Mouse (Mus musculus) midbrain, embryonic 14.5 days (tissue): ENCODE data around the gene Cadm1. TPM values are rescaled to one million over a fixed set of nuclear protein-coding genes. Genes with fewer than 3 reads are reported as not detected.

Source experiments
- ATAC-seq: fragments of 200-750 bp; cut with Nextera tagmentation; 2 replicates; pipeline ENCODE4 v1.8.0; 2017; ENCODE audit warnings: moderate number of reproducible peaks, moderate library complexity; ENCODE audit not compliant: low FRiP score, low TSS enrichment
- DNase-seq: peaks from one replicate; pipeline ENCODE4 v3.0.0-alpha.2; 2015
- H3K27ac ChIP-seq: fragments of 300-500 bp; sonication (generic); replicated peaks from 2 replicates; pipeline ENCODE4 v1.5.1; 2014; ENCODE audit warnings: mild to moderate bottlenecking, low read depth, low read length, moderate library complexity
- H3K27me3 ChIP-seq: fragments of 300-500 bp; sonication (generic); 2 replicates; pipeline ENCODE4 v1.6.1; 2014; ENCODE audit warnings: low read length, control low read depth, mixed read lengths; ENCODE audit not compliant: control insufficient read depth, insufficient read depth
- H3K36me3 ChIP-seq: fragments of 300-500 bp; sonication (generic); 2 replicates; pipeline ENCODE4 v1.6.1; 2014; ENCODE audit warnings: low read length, control low read depth; ENCODE audit not compliant: control insufficient read depth, insufficient read depth
- H3K4me1 ChIP-seq: fragments of 300-500 bp; sonication (generic); 2 replicates; pipeline ENCODE4 v1.6.1; 2014; ENCODE audit warnings: mild to moderate bottlenecking, antibody characterized with exemption, low read length, control low read depth; ENCODE audit not compliant: control insufficient read depth, insufficient read depth
- H3K4me2 ChIP-seq: fragments of 300-500 bp; sonication (generic); 2 replicates; pipeline ENCODE4 v1.6.1; 2014; ENCODE audit warnings: mild to moderate bottlenecking, low read length, moderate library complexity
- H3K4me3 ChIP-seq: fragments of 300-500 bp; sonication (generic); replicated peaks from 2 replicates; pipeline ENCODE4 v1.5.1; 2014; ENCODE audit warnings: low read depth, low read length
- H3K9ac ChIP-seq: fragments of 300-500 bp; sonication (generic); replicated peaks from 2 replicates; pipeline ENCODE4 v1.6.1; 2014; ENCODE audit warnings: mild to moderate bottlenecking, low read length, moderate library complexity
- H3K9me3 ChIP-seq: fragments of 300-500 bp; sonication (generic); 2 replicates; pipeline ENCODE4 v1.6.1; 2016; ENCODE audit warnings: low read length, control low read depth, mixed read lengths; ENCODE audit not compliant: control insufficient read depth
- WGBS: fragments of 180-500 bp; shearing (Covaris S2); extraction: QIAGEN DNeasy Blood & Tissue Kit; methylation state at CpG from one replicate; pipeline ENCODE4 v1.1.7; 2014; 5-methylcytosine and 5-hydroxymethylcytosine counted together
- polyA plus RNA-seq: library from polyadenylated mRNA; unstranded; fragments of >200 nt; fragmentation: Nextera tagmentation; extraction: Ambion mirVana; gene quantifications from 2 replicates; pipeline ENCODE4 v1.2.1, GENCODE M21; 2014

The Cadm1 gene
- polyA plus RNA-seq, 1 experiment from 2014 or later, result 204 TPM

DNA sequence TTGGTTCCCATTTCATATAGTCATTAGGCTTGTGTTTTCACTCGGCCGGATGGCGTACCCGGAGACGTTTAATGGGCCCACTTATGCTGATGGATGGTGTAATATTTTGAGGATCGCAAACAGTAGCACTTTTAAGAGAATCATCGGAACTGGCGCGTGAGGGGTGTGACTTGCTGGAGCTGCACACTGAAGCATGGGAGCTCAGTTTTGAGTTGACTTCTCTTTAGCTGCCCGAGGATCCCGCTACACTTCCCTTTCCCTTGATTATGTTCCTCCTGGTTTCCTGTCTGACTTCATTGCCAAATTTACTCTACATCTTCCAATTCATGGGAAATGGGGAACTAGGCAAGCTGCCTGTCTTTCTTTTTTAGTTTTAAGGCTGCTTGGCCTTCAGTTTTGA, 121.5 kb downstream of the Cadm1 start:
- WGBS, result 98% methylated on average over 11 of the region's 11 CpGs
- no peaks in the 10 kb centered on the region for H3K9me3 ChIP-seq

DNA sequence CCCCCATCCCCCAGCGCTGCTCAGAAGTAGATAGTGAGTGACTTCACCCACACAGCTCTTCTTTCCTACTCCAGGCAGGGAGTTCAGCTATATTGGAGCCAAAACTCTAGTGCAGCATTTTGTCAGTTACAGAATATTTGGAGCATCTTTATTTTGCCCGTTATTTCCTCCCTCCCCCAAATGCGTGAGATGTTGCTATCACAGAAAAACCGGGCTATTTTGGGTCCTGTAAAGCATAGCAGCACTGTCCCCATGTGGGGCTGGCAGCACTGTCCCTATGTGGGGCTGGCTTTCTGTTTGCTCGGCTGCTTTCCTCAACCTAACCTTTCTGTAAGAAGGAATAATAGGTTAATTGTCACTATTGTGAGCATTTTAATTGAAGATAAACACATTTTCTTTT, 122.2 kb downstream of the Cadm1 start:
- no peak for ATAC-seq
- Histone ChIP-seq H3K27ac (no peak overlapping the region), H3K36me3 (no peaks in the 10 kb centered on the region), H3K9ac (no peak overlapping the region), H3K4me2 (no peak overlapping the region), H3K4me1 (peaks cover 22% of the 10 kb centered on the region), H3K4me3 (no peak overlapping the region), H3K9me3 (no peaks in the 10 kb centered on the region), H3K27me3 (no peaks in the 10 kb centered on the region)
- DNase-seq, result no peak
- 83% methylated on average over 5 of the region's 5 CpGs for WGBS

More for the DNA sequence above, 121.5 kb downstream of the Cadm1 start:
- H3K4me2 ChIP-seq, result no peak overlapping the region
- H3K4me1 ChIP-seq, result peaks cover 22% of the 10 kb centered on the region
- no peaks in the 10 kb centered on the region for H3K36me3 ChIP-seq
- no peaks in the 10 kb centered on the region for H3K27me3 ChIP-seq
- no peak for ATAC-seq
- no peak overlapping the region for H3K27ac ChIP-seq
- no peak overlapping the region for H3K9ac ChIP-seq
- no peak for DNase-seq
- H3K4me3 ChIP-seq, result no peak overlapping the region

DNA sequence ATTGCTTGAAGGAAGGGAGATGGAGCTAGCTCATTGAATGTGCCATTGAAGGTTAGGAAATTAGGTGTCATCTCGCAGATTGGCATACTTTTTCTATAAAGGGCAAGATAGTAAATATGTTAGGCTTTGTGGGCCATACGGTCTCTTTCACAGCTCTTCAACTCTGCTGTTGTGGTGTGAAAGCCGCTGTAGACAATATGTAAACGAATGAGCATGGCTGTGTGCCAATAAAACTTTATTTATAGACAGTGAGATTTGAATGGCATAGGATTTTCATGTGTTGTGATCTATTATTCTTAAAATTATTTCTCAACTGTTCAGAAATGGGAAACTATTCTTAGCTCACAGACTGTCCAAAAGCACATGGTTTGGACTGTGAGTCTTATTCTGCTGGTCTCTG, 123.0 kb downstream of the Cadm1 start:
- 89% methylated on average over 4 of the region's 4 CpGs for WGBS
- DNase-seq, result no peak

DNA sequence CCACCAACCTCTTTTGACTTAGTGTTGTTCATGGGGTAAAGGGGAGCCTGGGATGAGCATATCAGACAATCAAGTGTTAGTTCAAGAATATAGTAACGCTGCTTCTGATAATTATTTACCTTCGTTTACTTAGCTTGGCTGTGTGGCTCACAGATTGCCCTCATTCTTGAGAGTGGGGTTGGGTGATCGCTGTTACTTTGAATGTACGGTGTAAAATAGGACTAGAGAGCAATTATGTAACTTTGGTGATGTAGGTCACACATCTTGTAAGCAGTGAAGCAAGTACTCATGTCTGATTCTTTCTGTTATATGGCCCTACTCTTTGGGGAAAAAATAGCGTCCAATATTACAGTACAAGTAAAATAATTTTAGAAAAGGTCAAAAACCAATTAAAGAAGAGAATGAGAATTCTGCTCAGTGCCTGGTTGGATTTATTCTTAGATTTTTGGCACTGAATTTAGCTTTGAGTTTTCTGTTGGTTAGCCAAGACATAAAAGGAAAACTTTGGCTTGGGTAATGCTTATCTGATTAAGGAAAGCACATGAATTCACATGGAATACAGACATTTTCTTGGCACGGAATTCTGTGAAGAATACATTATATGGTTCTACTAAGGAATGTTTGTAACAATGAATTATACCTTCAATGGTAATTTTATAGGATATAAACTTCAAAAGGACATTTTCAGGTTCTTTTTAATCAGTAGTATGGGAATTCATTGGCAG, 129.6 kb downstream of the Cadm1 start:
- no peaks in the 10 kb centered on the region for H3K27me3 ChIP-seq
- no peak for ATAC-seq
- no peak overlapping the region for H3K9ac ChIP-seq
- H3K27ac ChIP-seq, result no peak overlapping the region
- no peaks in the 10 kb centered on the region for H3K9me3 ChIP-seq
- H3K4me2 ChIP-seq, result no peak overlapping the region
- no peaks in the 10 kb centered on the region for H3K36me3 ChIP-seq
- no peaks in the 10 kb centered on the region for H3K4me1 ChIP-seq
- H3K4me3 ChIP-seq, result no peak overlapping the region
- WGBS, result 95% methylated on average over 6 of the region's 6 CpGs
- DNase-seq, result no peak

More for the DNA sequence above, 123.0 kb downstream of the Cadm1 start:
- H3K36me3 ChIP-seq, result no peaks in the 10 kb centered on the region
- H3K4me2 ChIP-seq, result no peak overlapping the region
- no peak overlapping the region for H3K9ac ChIP-seq
- no peak for ATAC-seq
- no peaks in the 10 kb centered on the region for H3K27me3 ChIP-seq
- peaks cover 21% of the 10 kb centered on the region for H3K4me1 ChIP-seq
- H3K9me3 ChIP-seq, result no peaks in the 10 kb centered on the region
- H3K4me3 ChIP-seq, result no peak overlapping the region
- H3K27ac ChIP-seq, result no peak overlapping the region

DNA sequence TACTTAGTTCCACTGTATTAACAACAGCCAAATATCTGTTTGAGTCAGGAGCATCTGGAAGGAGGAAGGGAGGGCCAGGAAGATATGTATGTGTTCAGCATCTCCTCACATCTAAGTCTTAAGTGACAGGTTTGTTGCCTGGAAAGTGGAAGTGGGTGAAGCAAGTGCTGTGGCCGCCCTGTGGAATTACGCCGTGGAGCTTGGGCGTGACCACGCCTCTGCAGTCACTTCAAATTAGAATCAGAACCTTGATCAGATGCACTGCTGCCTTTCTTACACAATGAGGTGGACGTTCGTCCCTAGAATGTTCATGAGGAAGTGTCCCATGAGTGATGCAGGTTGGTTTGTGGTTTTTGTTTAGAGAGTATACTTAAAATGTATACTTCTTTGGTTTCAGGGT, 131.6 kb downstream of the Cadm1 start:
- H3K4me1 ChIP-seq, result no peaks in the 10 kb centered on the region
- no peaks in the 10 kb centered on the region for H3K36me3 ChIP-seq
- ATAC-seq, result no peak
- H3K9me3 ChIP-seq, result no peaks in the 10 kb centered on the region
- 66% methylated on average over 7 of the region's 7 CpGs for WGBS
- H3K4me2 ChIP-seq, result no peak overlapping the region
- H3K27ac ChIP-seq, result no peak overlapping the region
- no peak overlapping the region for H3K9ac ChIP-seq
- no peak overlapping the region for H3K4me3 ChIP-seq
- DNase-seq, result no peak
- no peaks in the 10 kb centered on the region for H3K27me3 ChIP-seq

DNA sequence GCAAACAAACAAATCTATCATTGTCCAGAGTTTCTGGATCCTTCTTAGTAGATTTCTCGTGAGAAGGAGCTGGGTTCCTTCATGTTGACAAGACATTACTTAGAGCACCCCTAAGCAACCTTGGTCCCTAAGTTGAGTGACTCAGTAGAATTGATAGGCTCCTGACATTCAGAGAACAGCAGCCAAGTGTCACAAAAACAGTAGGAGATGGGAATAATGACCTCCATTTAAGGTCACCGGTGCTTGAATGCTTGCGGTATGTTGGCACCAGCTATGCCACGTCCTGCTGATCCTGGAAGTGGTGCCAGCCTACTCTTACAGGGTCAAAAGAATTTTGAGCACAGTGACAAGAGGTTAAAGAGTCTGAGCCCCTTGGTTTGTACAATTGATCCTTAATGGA, 139.2 kb downstream of the Cadm1 start:
- H3K4me3 ChIP-seq, result no peak overlapping the region
- no peak overlapping the region for H3K27ac ChIP-seq
- H3K36me3 ChIP-seq, result no peaks in the 10 kb centered on the region
- 75% methylated on average over 4 of the region's 4 CpGs for WGBS
- H3K4me1 ChIP-seq, result peaks cover 10% of the 10 kb centered on the region; the same call in 1 of the 2 replicates
- no peak for ATAC-seq
- H3K4me2 ChIP-seq, result no peak overlapping the region
- H3K27me3 ChIP-seq, result no peaks in the 10 kb centered on the region
- no peak overlapping the region for H3K9ac ChIP-seq
- no peaks in the 10 kb centered on the region for H3K9me3 ChIP-seq
- no peak for DNase-seq

DNA sequence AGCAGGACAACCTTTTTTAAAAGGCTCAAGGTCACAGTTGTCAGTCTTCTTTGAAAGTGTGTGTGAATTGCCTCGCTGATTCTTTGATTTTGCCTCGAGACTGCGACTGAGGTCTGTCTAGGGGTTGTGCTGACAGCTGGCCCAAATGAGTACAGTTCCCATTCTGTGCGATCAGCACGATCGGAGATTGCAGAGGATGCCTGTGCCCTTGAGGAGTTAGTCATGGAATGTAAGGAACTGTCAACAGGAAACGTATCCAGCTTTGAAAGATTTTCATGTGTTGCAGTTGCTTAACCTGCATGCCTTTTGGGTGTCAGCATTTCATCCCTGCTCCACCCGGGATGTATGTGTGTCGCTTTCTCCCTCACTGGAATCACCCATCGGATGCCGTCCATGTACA, 141.6 kb downstream of the Cadm1 start:
- Histone ChIP-seq H3K4me3 (no peak overlapping the region), H3K9ac (no peak overlapping the region), H3K4me2 (no peak overlapping the region), H3K4me1 (peaks cover 10% of the 10 kb centered on the region; the same call in 1 of the 2 replicates), H3K9me3 (no peaks in the 10 kb centered on the region), H3K27me3 (no peaks in the 10 kb centered on the region), H3K27ac (no peak overlapping the region), H3K36me3 (no peaks in the 10 kb centered on the region)
- WGBS, result 44% methylated on average over 11 of the region's 11 CpGs
- DNase-seq, result no peak
- ATAC-seq, result no peak

DNA sequence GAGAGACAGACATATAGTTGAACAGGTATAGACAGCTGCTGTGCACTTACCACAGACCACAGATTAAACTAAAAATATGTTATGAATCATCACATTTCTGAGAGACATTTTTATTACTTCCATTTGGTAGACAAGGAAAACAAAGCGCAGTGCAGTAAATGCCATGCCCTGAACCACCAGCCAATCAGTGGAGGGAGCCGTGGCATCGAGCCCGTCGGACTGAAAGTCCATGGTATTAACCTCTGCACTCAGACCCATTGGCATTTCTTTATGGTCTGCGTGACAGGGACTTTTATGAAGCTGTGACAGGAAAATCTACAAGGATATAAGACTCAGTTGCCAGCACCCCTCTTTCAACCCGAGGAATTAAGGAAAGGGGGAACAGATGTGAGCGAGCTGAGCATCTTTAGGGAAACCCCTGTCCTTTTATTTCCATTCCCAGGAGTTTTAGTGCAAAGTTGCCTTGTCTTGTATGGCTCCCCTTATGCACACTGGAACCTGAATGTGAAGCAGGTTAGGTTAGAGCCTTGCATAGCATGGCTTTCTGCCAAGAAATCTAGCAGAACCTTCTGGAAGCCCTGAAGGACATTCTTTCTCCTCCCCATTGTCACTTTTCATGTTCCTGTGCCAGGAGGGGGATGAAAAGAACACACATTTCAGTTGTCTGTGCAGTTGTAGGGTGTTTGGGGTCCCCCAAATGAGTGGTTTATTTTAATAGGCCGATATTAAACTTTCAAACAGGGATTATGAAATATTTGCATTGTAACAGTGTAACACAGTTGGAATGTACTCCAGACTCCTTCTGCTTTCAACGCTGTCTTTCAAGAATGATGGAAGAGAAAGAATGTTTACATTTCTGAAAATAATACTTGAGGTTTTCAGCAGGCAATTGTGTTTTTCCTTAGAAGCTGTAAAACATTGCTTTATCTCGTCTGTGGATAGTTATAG, 145.1 kb downstream of the Cadm1 start:
- 86% methylated on average over 11 of the region's 11 CpGs for whole genome bisulfite sequencing
- no peak overlapping the region for H3K4me3 ChIP-seq
- no peak overlapping the region for H3K27ac ChIP-seq
- no peak overlapping the region for H3K9ac ChIP-seq
- no peaks in the 10 kb centered on the region for H3K27me3 ChIP-seq
- ATAC-seq (no peak), DNase-seq (no peak)
- no peaks in the 10 kb centered on the region for H3K36me3 ChIP-seq
- H3K4me1 ChIP-seq, result peaks cover 10% of the 10 kb centered on the region; the same call in 1 of the 2 replicates
- no peaks in the 10 kb centered on the region for H3K9me3 ChIP-seq
- no peak overlapping the region for H3K4me2 ChIP-seq
